Mouse (Mus musculus): ENCODE data around the gene Lrp3. TPM values are rescaled to one million over a fixed set of nuclear protein-coding genes. Genes with fewer than 3 reads are reported as not detected.

The Lrp3 gene
- polyA plus RNA-seq, 1 experiment from 2014 or later, result 1.6 TPM

- no peak for ATAC-seq (ENCODE audit: insufficient number of reproducible peaks, low FRiP score)
- H3K36me3 ChIP-seq, result no peaks in the 10 kb centered on the region
- peak overlapping the region; percentile 28; the same call in 1 of the 2 replicates for H3K4me2 ChIP-seq
- no peak overlapping the region for H3K9ac ChIP-seq
- no peak overlapping the region for H3K4me3 ChIP-seq
- H3K9me3 ChIP-seq (replicated peaks), result peaks cover 9% of the 10 kb centered on the region; the same call in 1 of the 2 replicates
- peaks cover 9% of the 10 kb centered on the region for H3K4me1 ChIP-seq (replicated peaks)
- 30% methylated on average over 13 of the region's 13 CpGs for WGBS
- H3K27me3 ChIP-seq (replicated peaks), result no peaks in the 10 kb centered on the region
- no peak overlapping the region for H3K27ac ChIP-seq (ENCODE audit: poor library complexity, severe bottlenecking)
Measured at GRCm38 (mm10) chr7:35232796-35233455, 17.6 kb upstream of the Lrp3 start.

- no peak for ATAC-seq (ENCODE audit: insufficient number of reproducible peaks, low FRiP score)
- H3K4me1 ChIP-seq (replicated peaks), result 0 out of 2 replicates have a peak, but pooled peaks cover 3% of the 10 kb centered on the region
- WGBS, result 64% methylated on average over 3 of the region's 3 CpGs
- H3K9ac ChIP-seq, result no peak overlapping the region
- no peaks in the 10 kb centered on the region for H3K36me3 ChIP-seq
- no peak overlapping the region for H3K4me3 ChIP-seq
- H3K4me2 ChIP-seq, result no peak overlapping the region
- H3K27me3 ChIP-seq (replicated peaks), result no peaks in the 10 kb centered on the region
- H3K27ac ChIP-seq (ENCODE audit: poor library complexity, severe bottlenecking), result no peak overlapping the region
- peaks cover 12% of the 10 kb centered on the region; the same call in 1 of the 2 replicates for H3K9me3 ChIP-seq (replicated peaks)
Measured at GRCm38 (mm10) chr7:35230333-35230732, 15.0 kb upstream of the Lrp3 start.

DNA sequence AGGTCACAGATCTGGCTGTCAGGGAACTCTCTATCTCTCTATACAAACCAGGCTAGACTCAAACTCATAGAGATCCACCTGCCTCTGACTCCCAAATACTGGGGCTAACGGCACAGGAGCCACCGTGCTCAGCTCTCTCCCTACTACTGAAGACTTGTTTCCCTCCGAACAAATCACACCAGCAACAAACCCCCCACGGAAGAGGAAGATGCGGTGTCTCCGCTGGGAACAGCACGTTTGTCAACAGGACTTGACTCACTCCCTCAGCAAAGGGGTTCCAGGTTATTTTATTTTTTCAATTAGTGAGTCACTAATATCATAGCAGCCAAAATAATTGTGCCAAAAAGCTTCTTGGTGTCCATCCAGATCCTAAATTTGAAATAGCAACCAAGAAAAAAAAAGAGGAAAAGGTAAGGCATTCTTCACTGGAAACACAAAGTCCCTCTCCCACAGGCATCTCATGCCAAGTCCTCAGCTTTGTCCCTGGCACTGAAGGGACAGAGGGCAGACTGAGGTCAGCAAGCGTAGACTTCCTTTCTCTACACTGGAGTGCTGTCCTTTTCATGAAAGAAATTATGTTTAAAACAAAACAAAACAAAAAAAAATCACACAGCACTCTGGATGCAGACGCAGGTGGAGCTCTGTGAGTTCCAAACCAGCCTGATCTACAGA, 5.5 kb upstream of the Lrp3 start:
- WGBS, result 67% methylated on average over 9 of the region's 9 CpGs
- Histone ChIP-seq H3K36me3 (no peaks in the 10 kb centered on the region), H3K4me3 (no peak overlapping the region), H3K9ac (no peak overlapping the region), H3K27me3 (replicated peaks) (peaks cover 27% of the 10 kb centered on the region), H3K9me3 (replicated peaks) (no peaks in the 10 kb centered on the region), H3K27ac (ENCODE audit: poor library complexity, severe bottlenecking) (no peak overlapping the region), H3K4me2 (no peak overlapping the region), H3K4me1 (replicated peaks) (no peaks in the 10 kb centered on the region)
- no peak for ATAC-seq (ENCODE audit: insufficient number of reproducible peaks, low FRiP score)

GRCm38 (mm10) chr7:35215731-35216130, 433 bp upstream of the Lrp3 start:
- Histone ChIP-seq H3K4me3 (peak overlapping the region; percentile 77), H3K4me1 (replicated peaks) (peaks cover 10% of the 10 kb centered on the region), H3K4me2 (peak overlapping the region; percentile 90), H3K9me3 (replicated peaks) (no peaks in the 10 kb centered on the region), H3K27ac (ENCODE audit: poor library complexity, severe bottlenecking) (no peak overlapping the region), H3K9ac (no peak overlapping the region), H3K36me3 (no peaks in the 10 kb centered on the region), H3K27me3 (replicated peaks) (peaks cover 41% of the 10 kb centered on the region)
- 51% methylated on average over 5 of the region's 5 CpGs for WGBS
- ATAC-seq (ENCODE audit: insufficient number of reproducible peaks, low FRiP score), result no peak

DNA sequence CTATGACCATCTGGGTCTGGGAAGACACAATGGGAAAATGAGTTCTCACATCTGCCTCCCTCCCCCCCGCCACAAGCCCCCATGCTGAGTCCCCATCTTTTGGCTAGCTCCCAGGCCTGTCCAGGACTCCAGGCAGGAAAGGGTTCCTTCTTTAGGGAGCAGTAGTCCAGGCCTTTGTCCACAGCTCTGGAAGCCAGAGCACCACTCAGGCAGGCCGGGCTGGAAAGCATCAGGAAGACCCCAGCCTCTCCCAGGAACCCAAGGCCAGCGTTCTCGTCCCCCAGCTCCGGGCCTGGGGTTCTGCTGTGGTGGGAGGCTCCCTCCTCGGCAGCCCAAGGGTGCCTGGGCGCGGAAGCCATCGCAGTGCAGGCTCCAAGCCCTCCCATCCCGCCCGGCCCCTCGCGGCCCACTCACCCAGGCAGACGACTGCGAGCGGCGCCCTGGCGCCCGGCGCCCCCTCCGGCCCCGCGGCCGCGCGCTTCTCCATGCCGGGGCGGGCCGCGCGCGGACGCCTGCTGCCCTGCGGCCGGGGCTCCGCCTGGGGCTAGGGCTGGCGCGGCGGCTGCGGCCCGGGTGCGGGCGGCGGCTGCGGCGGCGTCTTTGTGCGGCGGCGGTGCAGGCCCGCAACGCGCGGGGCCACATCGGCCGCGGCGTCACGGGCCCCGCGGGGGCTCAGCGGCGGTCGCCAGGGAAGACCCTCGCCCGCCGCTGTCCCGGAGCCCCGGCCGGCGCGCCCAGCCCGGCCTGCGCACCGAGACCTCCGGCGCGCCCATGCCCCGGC, 666 bp downstream of the Lrp3 start:
- no peak overlapping the region for H3K27ac ChIP-seq (ENCODE audit: poor library complexity, severe bottlenecking)
- peaks cover 10% of the 10 kb centered on the region for H3K4me1 ChIP-seq (replicated peaks)
- no peaks in the 10 kb centered on the region for H3K9me3 ChIP-seq (replicated peaks)
- H3K36me3 ChIP-seq, result no peaks in the 10 kb centered on the region
- peak overlapping the region; percentile 71 for H3K9ac ChIP-seq
- WGBS, result 9% methylated on average over 65 of the region's 79 CpGs
- H3K4me3 ChIP-seq, result peak overlapping the region; percentile 77
- peak; percentile 64; the same call in 1 of the 2 replicates for ATAC-seq (ENCODE audit: insufficient number of reproducible peaks, low FRiP score)
- peak overlapping the region; percentile 90 for H3K4me2 ChIP-seq
- H3K27me3 ChIP-seq (replicated peaks), result peaks cover 41% of the 10 kb centered on the region

DNA sequence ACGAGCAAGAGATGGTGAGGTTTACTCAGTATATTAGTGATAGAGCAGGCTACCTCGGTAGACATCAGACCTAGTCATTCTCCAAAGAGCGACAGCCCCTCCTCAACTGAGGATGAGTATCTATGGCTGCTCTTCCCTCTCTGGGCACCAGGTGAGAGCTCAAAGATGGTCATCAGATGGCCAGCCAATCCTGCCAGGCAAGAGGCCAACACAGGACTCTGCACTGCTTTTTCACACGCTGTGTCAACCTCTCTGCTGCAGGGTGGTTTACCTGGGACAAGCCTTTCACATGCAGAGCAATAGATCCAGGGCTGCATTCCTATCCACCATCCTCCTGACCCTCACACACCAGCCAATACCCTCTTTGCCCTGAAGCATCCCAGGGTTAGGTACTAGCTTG, 3.5 kb downstream of the Lrp3 start:
- Histone ChIP-seq H3K27ac (ENCODE audit: poor library complexity, severe bottlenecking) (no peak overlapping the region), H3K9ac (no peak overlapping the region), H3K4me2 (no peak overlapping the region), H3K27me3 (replicated peaks) (peaks cover 23% of the 10 kb centered on the region), H3K36me3 (no peaks in the 10 kb centered on the region), H3K4me1 (replicated peaks) (peaks cover 10% of the 10 kb centered on the region), H3K4me3 (no peak overlapping the region), H3K9me3 (replicated peaks) (no peaks in the 10 kb centered on the region)
- WGBS, result 87% methylated on average over 4 of the region's 4 CpGs
- no peak for ATAC-seq (ENCODE audit: insufficient number of reproducible peaks, low FRiP score)

- Histone ChIP-seq H3K4me3 (no peak overlapping the region), H3K36me3 (peaks cover 12% of the 10 kb centered on the region; the same call in 1 of the 2 replicates), H3K9me3 (replicated peaks) (no peaks in the 10 kb centered on the region), H3K27me3 (replicated peaks) (no peaks in the 10 kb centered on the region; the same call in 1 of the 2 replicates), H3K9ac (no peak overlapping the region), H3K4me2 (no peak overlapping the region), H3K4me1 (replicated peaks) (no peaks in the 10 kb centered on the region), H3K27ac (ENCODE audit: poor library complexity, severe bottlenecking) (no peak overlapping the region)
- ATAC-seq (ENCODE audit: insufficient number of reproducible peaks, low FRiP score), result no peak
Measured at GRCm38 (mm10) chr7:35199755-35200154, 15.5 kb downstream of the Lrp3 start.

DNA sequence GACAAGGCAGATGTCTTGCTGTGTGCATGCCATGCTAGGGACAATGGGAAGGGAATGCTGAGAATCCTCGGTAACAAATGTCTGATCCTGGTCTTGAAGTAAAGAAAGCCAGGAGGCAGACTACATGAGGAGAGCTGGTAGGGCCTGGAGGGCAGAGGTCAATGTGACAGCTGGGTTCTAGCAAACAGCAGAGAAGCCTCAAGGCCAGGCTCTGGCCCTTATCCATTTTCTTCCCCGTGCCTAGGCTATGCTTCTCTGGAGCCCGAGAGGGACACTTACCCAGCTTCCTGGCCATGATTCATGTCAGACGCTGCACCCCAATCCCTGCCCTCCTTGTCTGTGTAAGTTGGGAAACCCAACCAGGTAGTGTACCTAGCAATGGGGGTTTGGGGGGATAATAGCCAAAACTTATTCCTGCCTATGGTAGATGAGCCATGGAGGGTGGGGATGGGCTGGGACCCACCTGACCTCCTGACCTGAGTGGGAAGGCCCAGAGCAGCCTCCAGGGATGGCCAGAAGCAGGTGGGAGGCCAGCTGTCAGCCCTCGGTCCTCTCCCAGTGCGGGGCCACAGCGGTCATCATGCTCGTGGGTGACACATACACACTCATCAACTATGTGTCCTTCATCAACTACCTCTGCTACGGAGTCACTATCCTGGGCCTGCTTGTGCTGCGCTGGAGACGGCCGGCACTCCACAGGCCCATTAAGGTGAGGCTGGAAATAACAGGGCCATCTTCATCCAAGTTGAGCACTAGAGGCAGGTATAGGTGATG, 16.1 kb downstream of the Lrp3 start:
- H3K9me3 ChIP-seq (replicated peaks), result no peaks in the 10 kb centered on the region
- WGBS, result 85% methylated on average over 12 of the region's 12 CpGs

GRCm38 (mm10) chr7:35197022-35197421, 18.3 kb downstream of the Lrp3 start:
- Histone ChIP-seq H3K27me3 (replicated peaks) (peaks cover 10% of the 10 kb centered on the region), H3K4me2 (no peak overlapping the region), H3K9me3 (replicated peaks) (no peaks in the 10 kb centered on the region), H3K36me3 (peaks cover 8% of the 10 kb centered on the region; the same call in 1 of the 2 replicates), H3K9ac (no peak overlapping the region), H3K4me1 (replicated peaks) (no peaks in the 10 kb centered on the region), H3K4me3 (no peak overlapping the region), H3K27ac (ENCODE audit: poor library complexity, severe bottlenecking) (no peak overlapping the region)
- no peak for ATAC-seq (ENCODE audit: insufficient number of reproducible peaks, low FRiP score)
- WGBS, result 56% methylated on average over 2 of the region's 2 CpGs

More for the DNA sequence above, 16.1 kb downstream of the Lrp3 start:
- Histone ChIP-seq H3K4me3 (no peak overlapping the region), H3K36me3 (peaks cover 12% of the 10 kb centered on the region; the same call in 1 of the 2 replicates), H3K27ac (ENCODE audit: poor library complexity, severe bottlenecking) (no peak overlapping the region), H3K27me3 (replicated peaks) (no peaks in the 10 kb centered on the region; the same call in 1 of the 2 replicates), H3K4me1 (replicated peaks) (no peaks in the 10 kb centered on the region), H3K4me2 (no peak overlapping the region), H3K9ac (no peak overlapping the region)
- ATAC-seq (ENCODE audit: insufficient number of reproducible peaks, low FRiP score), result no peak

- H3K9me3 ChIP-seq (replicated peaks), result no peaks in the 10 kb centered on the region
- no peak overlapping the region for H3K4me2 ChIP-seq
- no peaks in the 10 kb centered on the region for H3K36me3 ChIP-seq
- no peak for ATAC-seq (ENCODE audit: insufficient number of reproducible peaks, low FRiP score)
- no peak overlapping the region for H3K9ac ChIP-seq
- 19% methylated on average over 2 of the region's 2 CpGs for WGBS
- H3K27ac ChIP-seq (ENCODE audit: poor library complexity, severe bottlenecking), result no peak overlapping the region
- peaks cover 2% of the 10 kb centered on the region for H3K4me1 ChIP-seq (replicated peaks)
- H3K4me3 ChIP-seq, result no peak overlapping the region
- H3K27me3 ChIP-seq (replicated peaks), result peaks cover 40% of the 10 kb centered on the region
Measured at GRCm38 (mm10) chr7:35191276-35191675, 24.0 kb downstream of the Lrp3 start.
